Mouse (Mus musculus) liver, embryonic 13.5 days (tissue): ENCODE measurements around the gene Nbdy. TPM values are rescaled to one million over a fixed set of nuclear protein-coding genes. Genes with fewer than 3 reads are reported as not detected.

Source experiments
- ATAC-seq: fragments of 200-750 bp; cut with Nextera tagmentation; 2 replicates; pipeline ENCODE4 v1.8.0; 2017; ENCODE audit warnings: low read depth, mild to moderate bottlenecking, moderate number of reproducible peaks, moderate library complexity
- DNase-seq: peaks from one replicate; pipeline ENCODE4 v3.0.0; 2022
- H3K27ac ChIP-seq: fragments of 300-500 bp; sonication (generic); 2 replicates; pipeline ENCODE4 v1.5.1; 2015; ENCODE audit warnings: moderate library complexity, mild to moderate bottlenecking, inconsistent platforms
- H3K27me3 ChIP-seq: fragments of 300-500 bp; sonication (generic); 2 replicates; pipeline ENCODE4 v1.6.1; 2015; ENCODE audit warnings: mild to moderate bottlenecking, inconsistent platforms
- H3K36me3 ChIP-seq: fragments of 300-500 bp; sonication (generic); 2 replicates; pipeline ENCODE4 v1.6.1; 2015; ENCODE audit warnings: mild to moderate bottlenecking, inconsistent platforms
- H3K4me1 ChIP-seq: fragments of 300-500 bp; sonication (generic); replicated peaks from 2 replicates; pipeline ENCODE4 v1.6.1; 2015; ENCODE audit warnings: inconsistent platforms
- H3K4me2 ChIP-seq: fragments of 300-500 bp; sonication (generic); 2 replicates; pipeline ENCODE4 v1.6.1; 2015; ENCODE audit warnings: inconsistent platforms, mild to moderate bottlenecking, moderate library complexity
- H3K4me3 ChIP-seq: fragments of 300-500 bp; sonication (generic); replicated peaks from 2 replicates; pipeline ENCODE4 v1.5.1; 2015; ENCODE audit warnings: mild to moderate bottlenecking, inconsistent platforms
- H3K9ac ChIP-seq: fragments of 300-500 bp; sonication (generic); 2 replicates; pipeline ENCODE4 v1.6.1; 2015; ENCODE audit warnings: mild to moderate bottlenecking, inconsistent platforms
- H3K9me3 ChIP-seq: fragments of 300-500 bp; sonication (generic); replicated peaks from 2 replicates; pipeline ENCODE4 v1.6.1; 2016; ENCODE audit warnings: inconsistent platforms
- WGBS: fragments of 180-500 bp; shearing (Covaris S2); methylation state at CpG from one replicate; pipeline ENCODE4 v1.1.7; 2015; ENCODE audit not compliant: insufficient replicate concordance; 5-methylcytosine and 5-hydroxymethylcytosine counted together
- polyA plus RNA-seq: library from polyadenylated mRNA; unstranded; fragments of >200 nt; fragmentation: Nextera tagmentation; extraction: Ambion mirVana; gene quantifications from 2 replicates; pipeline ENCODE4 v1.2.1, GENCODE M21; 2015

The Nbdy gene
- 23.8 and 24.3 TPM in 2 replicates for polyA plus RNA-seq

DNA sequence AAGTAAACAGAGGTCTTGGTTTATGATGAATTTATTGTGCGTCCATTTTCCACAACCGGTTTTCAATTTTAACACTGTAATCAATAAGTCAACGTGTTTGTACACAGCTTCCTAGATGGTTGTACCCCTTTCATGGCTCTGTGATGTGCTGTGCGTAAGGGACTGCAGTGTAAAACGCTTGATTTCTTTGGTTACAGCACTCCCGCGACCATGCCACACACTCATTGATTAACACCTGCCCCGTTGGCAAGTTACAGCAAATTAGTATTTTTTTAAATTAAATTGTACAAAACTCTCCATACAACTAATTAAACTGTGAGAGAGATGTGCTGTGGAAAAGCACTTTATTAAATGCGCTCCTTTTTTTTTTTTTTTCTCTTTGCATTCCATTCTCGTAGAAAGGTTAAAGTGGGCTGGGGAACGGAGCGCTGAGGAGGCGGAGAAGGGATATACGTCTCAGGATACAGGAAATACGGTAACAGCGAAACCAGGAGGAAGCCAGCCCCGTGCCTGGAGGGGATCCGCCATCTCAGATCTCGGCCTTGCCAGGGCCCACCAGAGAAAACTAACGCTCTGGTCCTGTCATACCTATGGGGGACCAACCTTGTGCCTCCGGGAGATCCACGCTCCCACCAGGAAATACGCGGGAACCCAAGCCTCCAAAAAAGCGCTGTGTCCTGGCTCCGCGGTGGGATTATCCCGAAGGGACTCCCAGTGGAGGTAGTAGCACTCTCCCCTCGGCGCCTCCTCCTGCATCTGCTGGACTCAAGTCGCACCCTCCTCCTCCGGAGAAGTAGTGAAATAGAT lies at the start of gene Nbdy:
Gene Nbdy (plus strand): TSS at position 481 of the 807 bp plus-strand sequence.
- peak; percentile 91 for ATAC-seq
- DNase-seq, result peak; percentile 34

DNA sequence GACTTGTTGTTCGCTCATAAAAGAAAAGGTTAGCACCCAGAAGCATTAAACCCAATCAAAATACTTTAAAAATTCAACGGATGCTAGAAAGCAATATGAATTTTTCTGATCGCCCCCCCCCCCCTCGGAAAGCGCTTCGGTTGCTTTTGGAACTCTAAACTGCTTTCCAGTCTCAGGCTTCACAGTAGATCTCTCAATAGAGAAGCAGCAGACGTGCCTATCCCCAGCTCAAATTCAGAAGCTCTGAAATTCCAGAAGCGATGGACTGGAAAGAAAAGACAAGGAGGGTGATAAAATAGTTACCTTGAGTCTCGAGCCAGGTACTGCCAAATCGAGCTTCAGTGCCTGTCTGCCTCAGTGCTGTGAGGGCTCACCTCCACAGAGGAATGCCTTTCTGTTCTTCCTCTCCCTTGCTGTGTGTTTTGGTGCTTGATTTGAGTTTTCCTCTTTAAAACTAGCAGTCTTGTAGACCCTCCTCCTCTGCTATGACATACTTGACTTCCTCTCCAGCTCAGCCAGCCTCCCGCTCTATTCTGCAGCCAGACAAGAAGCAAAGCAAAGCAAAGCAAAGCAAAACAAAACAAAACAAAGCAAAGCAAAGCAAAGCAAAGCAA lies 27.5 kb upstream of the Nbdy start, which contains the start of gene Kctd12b:
Gene Kctd12b (minus strand): TSS at position 610 of the 614 bp plus-strand sequence.
- Histone ChIP-seq H3K9ac (no peak within 1 kb of the TSS), H3K36me3 (no peaks in the 10 kb centered on the region), H3K27ac (no peak within 1 kb of the TSS), H3K4me1 (no peaks in the 10 kb centered on the region), H3K27me3 (no peaks in the 10 kb centered on the region), H3K9me3 (no peaks in the 10 kb centered on the region), H3K4me2 (0 out of 2 replicates have a peak within 1 kb of the TSS, but pooled peaks have one; percentile 8), H3K4me3 (peak within 1 kb of the TSS; percentile 14)
- no peak for ATAC-seq
- 20% methylated on average over 11 of the region's 11 CpGs for WGBS
- no peak for DNase-seq

More for the DNA sequence above, at the start of gene Nbdy:
- Histone ChIP-seq H3K9me3 (no peaks in the 10 kb centered on the region), H3K27ac (no peak within 1 kb of the TSS), H3K4me2 (peak within 1 kb of the TSS; percentile 52), H3K36me3 (no peaks in the 10 kb centered on the region), H3K9ac (peak within 1 kb of the TSS; percentile 69), H3K4me3 (peak within 1 kb of the TSS; percentile 66), H3K4me1 (0 out of 2 replicates have a peak, but pooled peaks cover 2% of the 10 kb centered on the region), H3K27me3 (no peaks in the 10 kb centered on the region)
- WGBS, result 9% methylated on average over 32 of the region's 32 CpGs

DNA sequence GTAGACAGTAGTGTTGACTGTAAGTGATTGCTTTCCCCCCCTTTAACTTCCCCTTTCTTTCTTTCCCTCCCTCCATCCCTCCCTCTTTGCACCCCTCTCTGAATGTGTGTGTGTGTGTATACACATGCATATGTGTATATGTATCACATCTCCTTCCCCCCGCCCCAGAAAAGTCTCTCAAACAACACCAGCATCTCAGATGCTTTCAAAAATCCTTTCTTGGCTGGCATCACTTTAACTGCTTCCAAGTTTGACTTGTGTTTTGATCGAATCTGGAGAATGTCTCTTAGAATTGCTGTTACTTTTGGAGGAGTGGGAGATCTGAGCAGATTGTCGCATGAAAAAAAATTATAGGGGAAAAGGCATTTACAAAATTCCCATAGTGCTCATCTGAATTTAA lies 22.9 kb upstream of the Nbdy start:
- ATAC-seq, result no peak

DNA sequence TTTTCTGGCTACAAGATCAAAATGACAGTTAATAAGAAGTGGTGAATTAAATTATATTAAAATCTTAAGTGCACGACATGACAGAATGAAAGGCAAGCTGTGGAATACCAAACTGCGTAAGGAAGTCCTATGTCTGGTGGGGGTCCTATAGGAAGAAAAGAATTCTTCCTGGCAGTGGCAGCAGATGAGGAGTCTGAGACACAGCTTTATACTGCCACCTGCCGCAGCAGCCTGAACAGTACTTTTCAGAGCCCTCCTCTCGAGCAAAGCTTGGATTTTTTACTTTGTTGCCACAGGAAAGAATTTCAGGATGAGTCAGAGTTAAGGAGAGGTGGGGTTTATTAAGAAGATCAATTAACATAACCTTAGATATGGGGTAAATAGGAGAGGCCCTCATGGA lies 15.7 kb upstream of the Nbdy start:
- H3K9ac ChIP-seq, result no peak overlapping the region
- no peaks in the 10 kb centered on the region for H3K4me1 ChIP-seq
- DNase-seq, result no peak
- ATAC-seq, result no peak
- no peak overlapping the region for H3K4me3 ChIP-seq
- no peak overlapping the region for H3K4me2 ChIP-seq
- H3K27me3 ChIP-seq, result no peaks in the 10 kb centered on the region
- no peaks in the 10 kb centered on the region for H3K36me3 ChIP-seq
- 29% methylated on average over 4 of the region's 4 CpGs for WGBS
- no peak overlapping the region for H3K27ac ChIP-seq
- no peaks in the 10 kb centered on the region for H3K9me3 ChIP-seq

More for the DNA sequence above, 22.9 kb upstream of the Nbdy start:
- no peak for DNase-seq
- WGBS, result 62% methylated on average over 3 of the region's 3 CpGs
- no peak overlapping the region for H3K9ac ChIP-seq
- no peak overlapping the region for H3K4me3 ChIP-seq
- H3K9me3 ChIP-seq, result no peaks in the 10 kb centered on the region
- H3K27me3 ChIP-seq, result no peaks in the 10 kb centered on the region
- no peaks in the 10 kb centered on the region for H3K4me1 ChIP-seq
- no peak overlapping the region for H3K4me2 ChIP-seq
- no peak overlapping the region for H3K27ac ChIP-seq
- H3K36me3 ChIP-seq, result no peaks in the 10 kb centered on the region

DNA sequence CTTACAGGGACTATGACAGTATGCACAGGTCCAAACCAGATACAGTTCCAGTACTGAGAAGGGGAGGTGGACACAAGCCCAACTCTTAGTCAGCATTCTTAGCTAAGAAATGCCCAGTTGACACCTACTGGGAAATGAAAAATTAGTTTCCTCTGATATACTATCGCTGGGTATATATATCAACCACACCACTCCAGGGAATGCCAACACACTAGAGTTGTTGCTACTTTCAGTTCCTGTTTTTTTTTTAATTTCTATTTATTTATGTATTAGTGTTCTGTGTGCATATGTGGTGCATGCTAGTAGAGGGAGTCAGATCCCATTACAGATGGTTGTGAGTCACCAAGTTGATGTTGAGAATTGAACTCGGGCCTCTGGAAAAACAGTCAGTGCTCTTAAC lies 6.7 kb upstream of the Nbdy start:
- 78% methylated on average over 2 of the region's 2 CpGs for WGBS
- Histone ChIP-seq H3K9ac (no peak overlapping the region), H3K4me1 (no peaks in the 10 kb centered on the region), H3K9me3 (no peaks in the 10 kb centered on the region), H3K4me2 (no peak overlapping the region), H3K36me3 (no peaks in the 10 kb centered on the region), H3K4me3 (no peak overlapping the region), H3K27me3 (no peaks in the 10 kb centered on the region), H3K27ac (no peak overlapping the region)
- ATAC-seq (no peak), DNase-seq (no peak)

DNA sequence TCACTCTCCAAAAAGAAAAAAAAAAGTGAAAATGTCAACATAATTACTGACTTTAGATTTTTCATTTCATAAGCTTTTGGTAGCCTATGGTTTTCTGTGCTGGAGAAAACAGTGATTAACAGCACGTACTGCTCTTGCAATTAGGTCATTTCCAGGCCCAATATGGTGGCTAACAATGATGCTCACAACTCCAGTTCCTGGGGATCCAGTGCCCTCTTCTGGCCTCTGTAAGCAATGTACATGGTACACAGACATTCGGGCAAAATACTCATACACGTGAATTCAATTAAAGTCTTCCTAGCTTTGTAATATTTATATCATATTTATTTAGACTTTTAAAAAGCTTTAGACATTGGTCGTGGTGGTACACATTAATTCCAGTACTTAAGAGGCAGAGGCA lies 3.8 kb upstream of the Nbdy start:
- 29% methylated on average over 4 of the region's 4 CpGs for WGBS
- Histone ChIP-seq H3K4me1 (0 out of 2 replicates have a peak, but pooled peaks cover 2% of the 10 kb centered on the region), H3K27ac (no peak overlapping the region), H3K4me3 (no peak overlapping the region), H3K36me3 (no peaks in the 10 kb centered on the region), H3K9ac (no peak overlapping the region), H3K4me2 (no peak overlapping the region), H3K27me3 (no peaks in the 10 kb centered on the region), H3K9me3 (no peaks in the 10 kb centered on the region)
- ATAC-seq, result no peak
- no peak for DNase-seq

DNA sequence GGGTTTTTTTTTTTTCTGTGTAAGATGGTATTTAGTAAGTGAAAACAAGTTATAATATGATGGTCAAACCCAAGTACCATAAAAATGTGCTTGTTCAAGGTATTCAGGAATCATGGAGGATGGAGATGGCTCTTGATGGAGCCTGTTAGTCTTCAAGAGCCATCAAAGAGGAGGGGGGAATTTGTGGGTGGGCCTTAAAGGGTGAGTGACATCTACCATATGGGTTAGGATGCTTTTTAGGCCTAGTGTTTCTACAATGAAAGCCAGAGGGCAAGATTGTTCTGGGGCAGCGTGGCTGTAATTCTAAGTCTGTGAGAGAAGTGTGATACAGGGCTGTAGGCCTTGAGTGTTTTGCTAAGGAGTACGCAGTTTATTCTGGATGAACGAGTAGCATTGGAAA lies 1.0 kb downstream of the Nbdy start:
- Histone ChIP-seq H3K4me1 (0 out of 2 replicates have a peak, but pooled peaks cover 2% of the 10 kb centered on the region), H3K27ac (no peak overlapping the region), H3K27me3 (no peaks in the 10 kb centered on the region), H3K4me2 (peak overlapping the region; percentile 51), H3K4me3 (peak overlapping the region; percentile 38), H3K9me3 (no peaks in the 10 kb centered on the region), H3K36me3 (no peaks in the 10 kb centered on the region), H3K9ac (no peak overlapping the region)
- no peak for ATAC-seq
- WGBS, result 46% methylated on average over 3 of the region's 3 CpGs
- DNase-seq, result no peak

DNA sequence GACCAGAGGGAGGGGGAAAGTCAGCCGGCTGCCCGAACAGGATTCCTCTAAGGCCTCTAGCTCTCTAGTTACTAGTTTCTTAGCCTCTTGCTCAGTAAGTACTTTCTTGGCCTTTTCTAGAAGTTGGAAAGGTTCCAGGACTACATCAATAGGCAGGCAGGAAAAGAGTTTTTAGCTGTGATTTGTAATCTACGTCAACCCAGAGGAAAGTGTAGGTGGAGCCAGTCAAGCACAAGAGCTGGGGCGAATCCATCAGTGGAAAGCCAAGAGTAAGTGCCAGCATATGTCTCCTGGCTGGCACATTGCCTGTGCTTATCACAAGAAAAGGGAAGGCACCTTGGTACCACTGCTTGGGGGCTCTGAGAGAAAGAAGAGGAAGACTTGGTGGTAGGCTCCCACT lies 12.3 kb downstream of the Nbdy start:
- no peaks in the 10 kb centered on the region for H3K9me3 ChIP-seq
- DNase-seq (no peak), ATAC-seq (no peak)
- H3K9ac ChIP-seq, result no peak overlapping the region
- no peak overlapping the region for H3K4me3 ChIP-seq
- H3K27me3 ChIP-seq, result no peaks in the 10 kb centered on the region
- no peak overlapping the region for H3K27ac ChIP-seq
- H3K4me1 ChIP-seq, result no peaks in the 10 kb centered on the region
- no peak overlapping the region for H3K4me2 ChIP-seq
- H3K36me3 ChIP-seq, result no peaks in the 10 kb centered on the region
- WGBS, result 74% methylated on average over 4 of the region's 4 CpGs

DNA sequence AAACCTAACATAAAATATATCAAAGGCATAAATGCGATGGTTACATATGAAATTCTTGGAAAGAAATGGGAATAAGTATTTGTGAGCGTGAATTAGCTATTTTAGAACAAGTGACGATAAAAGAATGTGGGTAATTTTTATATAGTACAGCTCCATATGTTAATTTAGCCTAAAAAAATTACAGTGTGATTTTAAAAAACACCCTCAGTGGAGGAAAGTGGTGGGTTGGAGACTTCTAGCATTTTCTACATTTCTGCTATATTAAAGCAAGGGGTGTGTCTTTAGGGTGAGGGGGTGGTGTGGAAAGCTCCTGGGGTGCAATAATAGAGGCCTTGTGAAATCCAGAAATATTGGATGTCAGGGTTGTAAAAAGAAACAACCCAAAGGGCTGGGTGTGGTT lies 19.1 kb downstream of the Nbdy start:
- H3K4me2 ChIP-seq, result no peak overlapping the region
- H3K9ac ChIP-seq, result no peak overlapping the region
- H3K36me3 ChIP-seq, result no peaks in the 10 kb centered on the region
- no peak overlapping the region for H3K4me3 ChIP-seq
- H3K4me1 ChIP-seq, result no peaks in the 10 kb centered on the region
- DNase-seq (no peak), ATAC-seq (no peak)
- H3K27ac ChIP-seq, result no peak overlapping the region
- WGBS, result 65% methylated on average over 3 of the region's 3 CpGs
- H3K27me3 ChIP-seq, result no peaks in the 10 kb centered on the region
- no peaks in the 10 kb centered on the region for H3K9me3 ChIP-seq

DNA sequence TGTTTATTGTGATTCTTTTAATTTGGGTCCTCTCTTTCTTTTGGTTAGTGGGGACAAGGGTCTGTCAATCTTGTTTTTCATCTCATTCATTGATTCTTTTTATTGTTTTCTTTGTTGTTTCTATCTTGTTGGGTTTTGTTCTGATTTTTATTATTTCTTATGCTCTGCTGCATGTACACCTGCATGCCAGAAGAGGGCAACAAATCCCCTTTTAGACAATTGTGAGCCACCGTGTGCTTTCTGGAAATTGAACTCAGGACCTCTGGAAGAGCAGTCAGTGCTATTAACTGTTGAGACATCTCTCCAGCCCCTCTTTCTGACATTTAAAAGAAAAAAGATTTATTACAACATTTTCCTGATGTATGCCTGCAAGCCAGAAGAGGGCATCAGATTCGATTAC lies 25.8 kb downstream of the Nbdy start:
- Histone ChIP-seq H3K4me3 (no peak overlapping the region), H3K9ac (no peak overlapping the region), H3K4me2 (no peak overlapping the region), H3K4me1 (no peaks in the 10 kb centered on the region), H3K27ac (no peak overlapping the region), H3K9me3 (no peaks in the 10 kb centered on the region), H3K27me3 (no peaks in the 10 kb centered on the region), H3K36me3 (no peaks in the 10 kb centered on the region)
- whole genome bisulfite sequencing, result 20% methylated on average over 2 of the region's 2 CpGs
- no peak for ATAC-seq
- DNase-seq, result no peak
